ENCODE assay signal across 7 mouse cellular contexts in genomic region chr2:44556861-44557592, GRCm38 (mm10).
A peak's percentile ranks its signal among the peaks of the same experiment; 100 is the strongest.
DNase-seq lines count a peak whose midpoint lies in the region; ATAC-seq and TF ChIP-seq lines count a peak whose summit lies in the region.

No protein-coding gene starts in this region.

- H3K27me3 ChIP-seq in forebrain, embryonic 13.5 days = peaks cover 16% of the 10 kb centered on the region
- no peaks in the 10 kb centered on the region; the same call in 1 of the 2 replicates for H3K27me3 ChIP-seq in small intestine, adult 2 months (ENCODE audit: control insufficient read depth, insufficient read depth, low read length)

- peak; percentile 84 for ATAC-seq in forebrain, embryonic 13.5 days

- peak overlapping the region; percentile 74 for H3K9ac ChIP-seq in forebrain, embryonic 13.5 days

- H3K4me2 ChIP-seq in forebrain, embryonic 13.5 days = peak overlapping the region; percentile 92

- no peak for TF ChIP-seq CTCF in small intestine, adult 2 months (IDR thresholded peaks at IDR 0.05; ENCODE audit: extremely low read depth, insufficient read length, insufficient replicate concordance, low read depth, low read length)

- intact Hi-C loops in heart, postnatal 36 days (cut with DNase I) = loop anchor here (10.0 kb wide), 2 partner anchors 368 to 558 kb away; partner anchors contain the start of genes Gtdc1 and Zeb2

- no peak for TF ChIP-seq POLR2A in small intestine, adult 2 months (IDR thresholded peaks at IDR 0.05; ENCODE audit: low read depth, low read length)

- no peaks in the 10 kb centered on the region for H3K36me3 ChIP-seq in forebrain, embryonic 13.5 days (ENCODE audit: poor library complexity, severe bottlenecking)
- no peaks in the 10 kb centered on the region for H3K36me3 ChIP-seq in small intestine, adult 2 months (ENCODE audit: control insufficient read depth, insufficient read depth, low read length)

- WGBS in forebrain, embryonic 13.5 days = 2% methylated on average over 42 of the region's 42 CpGs
- WGBS in small intestine, adult 2 months = 4% methylated on average over 42 of the region's 42 CpGs

- peaks cover 31% of the 10 kb centered on the region for H3K4me1 ChIP-seq in forebrain, embryonic 13.5 days
- no peaks in the 10 kb centered on the region for H3K4me1 ChIP-seq in small intestine, adult 2 months (ENCODE audit: control insufficient read depth, insufficient read depth, insufficient read length, low read length)

- H3K4me3 ChIP-seq in forebrain, embryonic 13.5 days = peak overlapping the region; percentile 51
- peak overlapping the region; percentile 45 for H3K4me3 ChIP-seq in small intestine, adult 2 months (ENCODE audit: low read depth, low read length)

- peak; percentile 14 for DNase-seq in ES-CJ7 (ENCODE audit: low read depth, low spot score)
- peak; percentile 60 for DNase-seq in adrenal gland, postnatal 10 days
- DNase-seq in heart, postnatal 36 days = peak; percentile 32 to 48
- peak; percentile 45 for DNase-seq in layer of hippocampus, adult 9-11 months
- DNase-seq in lung, postnatal 10 days = peak; percentile 42

- H3K27ac ChIP-seq in forebrain, embryonic 13.5 days = no peak overlapping the region
- peak overlapping the region; percentile 66 for H3K27ac ChIP-seq in small intestine, adult 2 months (ENCODE audit: insufficient read depth, low read depth, low read length)

- H3K9me3 ChIP-seq in forebrain, embryonic 13.5 days (replicated peaks) = no peaks in the 10 kb centered on the region
